Comparison of ENCODE assay signal across 8 mouse cellular contexts in genomic region chr7:98550596-98550995, GRCm38 (mm10).
DNase-seq lines count a peak whose midpoint lies in the region; ATAC-seq and TF ChIP-seq lines count a peak whose summit lies in the region.

No protein-coding gene starts in this region.

- no peak overlapping the region for H3K4me2 ChIP-seq in forebrain, embryonic 16.5 days (ENCODE audit: low read length)
- H3K4me2 ChIP-seq in neural tube, embryonic 13.5 days, result no peak overlapping the region
- H3K4me2 ChIP-seq in neural tube, embryonic 15.5 days, result no peak overlapping the region
- no peak overlapping the region for H3K4me2 ChIP-seq in intestine, postnatal 0 days (replicated peaks; ENCODE audit: low read depth)

- no peaks in the 10 kb centered on the region for H3K27me3 ChIP-seq in forebrain, embryonic 10.5 days (ENCODE audit: poor library complexity, severe bottlenecking)
- H3K27me3 ChIP-seq in forebrain, embryonic 16.5 days (replicated peaks; ENCODE audit: control insufficient read depth, insufficient read depth, low read length), result no peaks in the 10 kb centered on the region
- no peaks in the 10 kb centered on the region for H3K27me3 ChIP-seq in neural tube, embryonic 13.5 days
- no peaks in the 10 kb centered on the region for H3K27me3 ChIP-seq in neural tube, embryonic 15.5 days (replicated peaks)
- no peaks in the 10 kb centered on the region for H3K27me3 ChIP-seq in intestine, postnatal 0 days (replicated peaks; ENCODE audit: control insufficient read depth, insufficient read depth, low read length)

- no peaks in the 10 kb centered on the region for H3K9me3 ChIP-seq in forebrain, embryonic 10.5 days
- no peaks in the 10 kb centered on the region for H3K9me3 ChIP-seq in forebrain, embryonic 16.5 days (ENCODE audit: control insufficient read depth, low read length)
- H3K9me3 ChIP-seq in neural tube, embryonic 13.5 days, result no peaks in the 10 kb centered on the region
- H3K9me3 ChIP-seq in neural tube, embryonic 15.5 days (replicated peaks), result no peaks in the 10 kb centered on the region
- no peaks in the 10 kb centered on the region for H3K9me3 ChIP-seq in intestine, postnatal 0 days (ENCODE audit: control insufficient read depth)

- H3K9ac ChIP-seq in forebrain, embryonic 16.5 days (replicated peaks; ENCODE audit: low read depth, low read length), result no peak overlapping the region
- no peak overlapping the region for H3K9ac ChIP-seq in neural tube, embryonic 13.5 days
- no peak overlapping the region for H3K9ac ChIP-seq in neural tube, embryonic 15.5 days (replicated peaks)
- H3K9ac ChIP-seq in intestine, postnatal 0 days (ENCODE audit: low read depth, low read length), result no peak overlapping the region

- peaks cover 18% of the 10 kb centered on the region for H3K4me1 ChIP-seq in forebrain, embryonic 10.5 days
- H3K4me1 ChIP-seq in forebrain, embryonic 16.5 days (replicated peaks; ENCODE audit: control insufficient read depth, insufficient read depth, low read length), result no peaks in the 10 kb centered on the region
- H3K4me1 ChIP-seq in neural tube, embryonic 13.5 days (replicated peaks), result 0 out of 2 replicates have a peak, but pooled peaks cover 3% of the 10 kb centered on the region
- 0 out of 2 replicates have a peak, but pooled peaks cover 3% of the 10 kb centered on the region for H3K4me1 ChIP-seq in neural tube, embryonic 15.5 days
- no peaks in the 10 kb centered on the region for H3K4me1 ChIP-seq in intestine, postnatal 0 days (replicated peaks; ENCODE audit: control insufficient read depth, insufficient read depth, low read length)

- H3K36me3 ChIP-seq in forebrain, embryonic 10.5 days (replicated peaks), result no peaks in the 10 kb centered on the region
- no peaks in the 10 kb centered on the region for H3K36me3 ChIP-seq in forebrain, embryonic 16.5 days (ENCODE audit: control insufficient read depth, insufficient read depth)
- H3K36me3 ChIP-seq in neural tube, embryonic 13.5 days, result no peaks in the 10 kb centered on the region
- H3K36me3 ChIP-seq in neural tube, embryonic 15.5 days, result no peaks in the 10 kb centered on the region
- no peaks in the 10 kb centered on the region for H3K36me3 ChIP-seq in intestine, postnatal 0 days (ENCODE audit: control insufficient read depth, insufficient read depth)

- no peak for DNase-seq in forebrain, embryonic 10.5 days (ENCODE audit: extremely low spot score, low spot score)
- DNase-seq in thymus, postnatal 4 days, result peak; percentile 53
- DNase-seq in layer of hippocampus, postnatal 14 days (ENCODE audit: low spot score in 2 of 2), result no peak
- DNase-seq in spleen, postnatal 36 days (ENCODE audit: low spot score in 2 of 2), result no peak

- 53% methylated on average over 2 of the region's 2 CpGs for WGBS in forebrain, embryonic 10.5 days
- WGBS in forebrain, embryonic 16.5 days, result 69% methylated on average over 2 of the region's 2 CpGs
- 44% methylated on average over 2 of the region's 2 CpGs for WGBS in neural tube, embryonic 13.5 days
- WGBS in neural tube, embryonic 15.5 days, result 39% methylated on average over 2 of the region's 2 CpGs
- WGBS in intestine, postnatal 0 days, result 27% methylated on average over 2 of the region's 2 CpGs

- no peak overlapping the region for H3K4me3 ChIP-seq in forebrain, embryonic 10.5 days
- no peak overlapping the region for H3K4me3 ChIP-seq in forebrain, embryonic 16.5 days (replicated peaks; ENCODE audit: low read length)
- H3K4me3 ChIP-seq in neural tube, embryonic 13.5 days, result no peak overlapping the region
- no peak overlapping the region for H3K4me3 ChIP-seq in neural tube, embryonic 15.5 days (replicated peaks)
- no peak overlapping the region for H3K4me3 ChIP-seq in intestine, postnatal 0 days (ENCODE audit: low read depth, low read length)

- TF ChIP-seq CTCF in intestine, postnatal 0 days (IDR thresholded peaks at IDR 0.05; ENCODE audit: low read depth), result no peak

- H3K27ac ChIP-seq in forebrain, embryonic 10.5 days, result peak overlapping the region; percentile 40; the same call in 1 of the 2 replicates
- H3K27ac ChIP-seq in forebrain, embryonic 16.5 days (ENCODE audit: low read length), result no peak overlapping the region
- peak overlapping the region; percentile 42; the same call in 1 of the 2 replicates for H3K27ac ChIP-seq in neural tube, embryonic 13.5 days (replicated peaks)
- H3K27ac ChIP-seq in neural tube, embryonic 15.5 days (replicated peaks), result no peak overlapping the region
- no peak overlapping the region for H3K27ac ChIP-seq in intestine, postnatal 0 days (ENCODE audit: low read depth, low read length)

- ATAC-seq in forebrain, embryonic 16.5 days, result no peak
- ATAC-seq in neural tube, embryonic 13.5 days (ENCODE audit: low read depth), result no peak
- no peak for ATAC-seq in neural tube, embryonic 15.5 days (ENCODE audit: low FRiP score)
- 0 out of 2 replicates have a peak, but pooled peaks have one; percentile 16 for ATAC-seq in intestine, postnatal 0 days

Comparison
In these comparisons a context has a peak if more than half of its experiments do, and no peak if none do; other contexts are left out.
1. H3K27ac ChIP-seq: peak in forebrain, embryonic 10.5 days (single experiment) and neural tube, embryonic 13.5 days (single experiment); none in forebrain, embryonic 16.5 days (single experiment), neural tube, embryonic 15.5 days (single experiment) and intestine, postnatal 0 days (single experiment).